Mouse (Mus musculus): Measurements from ENCODE around the gene Dapk1. TPM values are rescaled to one million over a fixed set of nuclear protein-coding genes. Genes with fewer than 3 reads are reported as not detected.

Dapk1 gene
- polyA plus RNA-seq, 1 experiment, result 13.2 TPM

GRCm38 (mm10) chr13:60633945-60634344 lies 32.2 kb downstream of the Dapk1 start:
- Histone ChIP-seq H3K27ac (replicated peaks; ENCODE audit: low read depth, low read length) (no peak overlapping the region; the same call in 1 of the 2 replicates), H3K4me1 (ENCODE audit: control insufficient read depth, insufficient read depth, insufficient read length, low read length) (no peaks in the 10 kb centered on the region), H3K4me3 (ENCODE audit: insufficient read depth, low read depth, low read length) (no peak overlapping the region)

GRCm38 (mm10) chr13:60635636-60636035 lies 33.9 kb downstream of the Dapk1 start:
- H3K27ac ChIP-seq (replicated peaks; ENCODE audit: low read depth, low read length), result no peak overlapping the region
- H3K4me3 ChIP-seq (ENCODE audit: insufficient read depth, low read depth, low read length), result no peak overlapping the region

GRCm38 (mm10) chr13:60639482-60640055 lies 37.8 kb downstream of the Dapk1 start:
- no peak overlapping the region for H3K4me3 ChIP-seq (ENCODE audit: insufficient read depth, low read depth, low read length)
- H3K4me1 ChIP-seq (ENCODE audit: control insufficient read depth, insufficient read depth, insufficient read length, low read length), result no peaks in the 10 kb centered on the region; the same call in 1 of the 2 replicates
- H3K27ac ChIP-seq (replicated peaks; ENCODE audit: low read depth, low read length), result no peak overlapping the region

More at GRCm38 (mm10) chr13:60635636-60636035, 33.9 kb downstream of the Dapk1 start:
- no peaks in the 10 kb centered on the region for H3K4me1 ChIP-seq (ENCODE audit: control insufficient read depth, insufficient read depth, insufficient read length, low read length)

GRCm38 (mm10) chr13:60640420-60640819 lies 38.7 kb downstream of the Dapk1 start:
- Histone ChIP-seq H3K4me3 (ENCODE audit: insufficient read depth, low read depth, low read length) (no peak overlapping the region), H3K4me1 (ENCODE audit: control insufficient read depth, insufficient read depth, insufficient read length, low read length) (no peaks in the 10 kb centered on the region; the same call in 1 of the 2 replicates), H3K27ac (replicated peaks; ENCODE audit: low read depth, low read length) (no peak overlapping the region)

GRCm38 (mm10) chr13:60644457-60644889 lies 42.7 kb downstream of the Dapk1 start:
- Histone ChIP-seq H3K4me3 (ENCODE audit: insufficient read depth, low read depth, low read length) (no peak overlapping the region), H3K4me1 (ENCODE audit: control insufficient read depth, insufficient read depth, insufficient read length, low read length) (no peaks in the 10 kb centered on the region; the same call in 1 of the 2 replicates), H3K27ac (replicated peaks; ENCODE audit: low read depth, low read length) (peak overlapping the region; percentile 51; the same call in 1 of the 2 replicates)

- no peak overlapping the region for H3K27ac ChIP-seq (replicated peaks; ENCODE audit: low read depth, low read length)
- no peaks in the 10 kb centered on the region; the same call in 1 of the 2 replicates for H3K4me1 ChIP-seq (ENCODE audit: control insufficient read depth, insufficient read depth, insufficient read length, low read length)
- H3K4me3 ChIP-seq (ENCODE audit: insufficient read depth, low read depth, low read length), result no peak overlapping the region
Measured at GRCm38 (mm10) chr13:60646791-60647190, 45.0 kb downstream of the Dapk1 start.

- H3K4me1 ChIP-seq (ENCODE audit: control insufficient read depth, insufficient read depth, insufficient read length, low read length), result no peaks in the 10 kb centered on the region; the same call in 1 of the 2 replicates
- H3K27ac ChIP-seq (replicated peaks; ENCODE audit: low read depth, low read length), result no peak overlapping the region
- no peak overlapping the region for H3K4me3 ChIP-seq (ENCODE audit: insufficient read depth, low read depth, low read length)
Measured at GRCm38 (mm10) chr13:60648350-60648749, 46.6 kb downstream of the Dapk1 start.

- no peak overlapping the region for H3K27ac ChIP-seq (replicated peaks; ENCODE audit: low read depth, low read length)
- H3K4me1 ChIP-seq (ENCODE audit: control insufficient read depth, insufficient read depth, insufficient read length, low read length), result no peaks in the 10 kb centered on the region
- no peak overlapping the region for H3K4me3 ChIP-seq (ENCODE audit: insufficient read depth, low read depth, low read length)
Measured at GRCm38 (mm10) chr13:60650000-60650399, 48.3 kb downstream of the Dapk1 start.

- H3K4me1 ChIP-seq (ENCODE audit: control insufficient read depth, insufficient read depth, insufficient read length, low read length), result no peaks in the 10 kb centered on the region; the same call in none of the 2 replicates
- H3K4me3 ChIP-seq (ENCODE audit: insufficient read depth, low read depth, low read length), result no peak overlapping the region
- H3K27ac ChIP-seq (replicated peaks; ENCODE audit: low read depth, low read length), result no peak overlapping the region
Measured at GRCm38 (mm10) chr13:60654017-60654565, 52.3 kb downstream of the Dapk1 start.

GRCm38 (mm10) chr13:60655246-60655645 lies 53.5 kb downstream of the Dapk1 start:
- no peak overlapping the region for H3K27ac ChIP-seq (replicated peaks; ENCODE audit: low read depth, low read length)
- H3K4me1 ChIP-seq (ENCODE audit: control insufficient read depth, insufficient read depth, insufficient read length, low read length), result peaks cover 5% of the 10 kb centered on the region
- H3K4me3 ChIP-seq (ENCODE audit: insufficient read depth, low read depth, low read length), result no peak overlapping the region

- Histone ChIP-seq H3K4me3 (ENCODE audit: insufficient read depth, low read depth, low read length) (no peak overlapping the region), H3K27ac (replicated peaks; ENCODE audit: low read depth, low read length) (peak overlapping the region; percentile 77), H3K4me1 (ENCODE audit: control insufficient read depth, insufficient read depth, insufficient read length, low read length) (peaks cover 17% of the 10 kb centered on the region)
Measured at GRCm38 (mm10) chr13:60659600-60659999, 57.9 kb downstream of the Dapk1 start.

- Histone ChIP-seq H3K4me1 (ENCODE audit: control insufficient read depth, insufficient read depth, insufficient read length, low read length) (peaks cover 17% of the 10 kb centered on the region), H3K27ac (replicated peaks; ENCODE audit: low read depth, low read length) (peak overlapping the region; percentile 77), H3K4me3 (ENCODE audit: insufficient read depth, low read depth, low read length) (no peak overlapping the region)
Measured at GRCm38 (mm10) chr13:60660056-60660455, 58.3 kb downstream of the Dapk1 start.

GRCm38 (mm10) chr13:60660711-60661261 lies 59.0 kb downstream of the Dapk1 start:
- Histone ChIP-seq H3K27ac (replicated peaks; ENCODE audit: low read depth, low read length) (peak overlapping the region; percentile 47), H3K4me3 (ENCODE audit: insufficient read depth, low read depth, low read length) (no peak overlapping the region), H3K4me1 (ENCODE audit: control insufficient read depth, insufficient read depth, insufficient read length, low read length) (peaks cover 17% of the 10 kb centered on the region)

- H3K27ac ChIP-seq (replicated peaks; ENCODE audit: low read depth, low read length), result no peak overlapping the region
- peaks cover 17% of the 10 kb centered on the region for H3K4me1 ChIP-seq (ENCODE audit: control insufficient read depth, insufficient read depth, insufficient read length, low read length)
- H3K4me3 ChIP-seq (ENCODE audit: insufficient read depth, low read depth, low read length), result no peak overlapping the region
Measured at GRCm38 (mm10) chr13:60662493-60663177, 60.9 kb downstream of the Dapk1 start.

GRCm38 (mm10) chr13:60664058-60664457 lies 62.3 kb downstream of the Dapk1 start:
- Histone ChIP-seq H3K4me1 (ENCODE audit: control insufficient read depth, insufficient read depth, insufficient read length, low read length) (peaks cover 22% of the 10 kb centered on the region), H3K27ac (replicated peaks; ENCODE audit: low read depth, low read length) (no peak overlapping the region), H3K4me3 (ENCODE audit: insufficient read depth, low read depth, low read length) (no peak overlapping the region)

Data from brown adipose tissue, adult 24 weeks (tissue).